Mouse (Mus musculus): ENCODE data around the gene Gm3020. TPM values are rescaled to one million over a fixed set of nuclear protein-coding genes. Genes with fewer than 3 reads are reported as not detected.
"Not testable (repeated sequence)": the region's sequence is repeated elsewhere in the genome, so short reads cannot be mapped to it uniquely, and the experiment has no call there.

The Gm3020 gene
- polyA plus RNA-seq (2015; fragmentation: Nextera tagmentation; extraction: Ambion mirVana): 17.7 and 23.2 TPM in 2 replicates

GRCm38 (mm10) chr14:3651730-3652129, at the start of gene Gm3020:
Gene Gm3020, plus strand, starts transcription at chr14:3652030.
- not testable (repeated sequence) for ATAC-seq (ENCODE audit: low FRiP score); H3K36me3 ChIP-seq; H3K4me3 ChIP-seq (replicated peaks); H3K9me3 ChIP-seq (replicated peaks); H3K27me3 ChIP-seq (replicated peaks); H3K4me2 ChIP-seq; H3K9ac ChIP-seq (replicated peaks); H3K27ac ChIP-seq (replicated peaks); H3K4me1 ChIP-seq
- WGBS: no CpG with 5 or more reads among the region's 32 CpGs

GRCm38 (mm10) chr14:3634212-3634611, 17.6 kb upstream of the Gm3020 start, which contains the start of gene Gm3012:
Gene Gm3012, plus strand, starts transcription at chr14:3634512.
- not testable (repeated sequence) for H3K4me2 ChIP-seq; ATAC-seq (ENCODE audit: low FRiP score); H3K27ac ChIP-seq (replicated peaks); H3K9me3 ChIP-seq (replicated peaks); H3K4me1 ChIP-seq; H3K4me3 ChIP-seq (replicated peaks); H3K27me3 ChIP-seq (replicated peaks); H3K36me3 ChIP-seq; H3K9ac ChIP-seq (replicated peaks)
- no CpG with 5 or more reads among the region's 2 CpGs for WGBS

GRCm38 (mm10) chr14:3688483-3688882, 36.7 kb downstream of the Gm3020 start, which contains the start of gene Gm3043:
Gene Gm3043, plus strand, starts transcription at chr14:3688783.
- H3K9ac ChIP-seq (replicated peaks); H3K4me2 ChIP-seq; H3K27ac ChIP-seq (replicated peaks); H3K27me3 ChIP-seq (replicated peaks); H3K36me3 ChIP-seq; H3K9me3 ChIP-seq (replicated peaks); H3K4me1 ChIP-seq; ATAC-seq (ENCODE audit: low FRiP score); H3K4me3 ChIP-seq (replicated peaks): not testable (repeated sequence)
- no CpG with 5 or more reads among the region's 3 CpGs for WGBS

Other genes with a start within 250 kb of the Gm3020 start
- 17.7 and 23.2 TPM in 2 replicates for gene Gm10409, start 239.4 kb upstream of the Gm3020 start, polyA plus RNA-seq (2015; fragmentation: Nextera tagmentation; extraction: Ambion mirVana)
- gene Gm3005, start 223.9 kb upstream of the Gm3020 start, polyA plus RNA-seq (2015; fragmentation: Nextera tagmentation; extraction: Ambion mirVana): 7.0 and 10.8 TPM in 2 replicates
- not detected in 2 replicates for gene Gm10408, start 202.7 kb upstream of the Gm3020 start, polyA plus RNA-seq (2015; fragmentation: Nextera tagmentation; extraction: Ambion mirVana)
- not detected in 2 replicates for gene Gm3012, start 17.5 kb upstream of the Gm3020 start, polyA plus RNA-seq (2015; fragmentation: Nextera tagmentation; extraction: Ambion mirVana)
- gene Gm3043, start 36.8 kb downstream of the Gm3020 start, polyA plus RNA-seq (2015; fragmentation: Nextera tagmentation; extraction: Ambion mirVana): not detected in 2 replicates
- 4.2 and 4.9 TPM in 2 replicates for gene Gm3002, start 158.0 kb downstream of the Gm3020 start, polyA plus RNA-seq (2015; fragmentation: Nextera tagmentation; extraction: Ambion mirVana)
- gene Gm3033, start 194.2 kb downstream of the Gm3020 start, polyA plus RNA-seq (2015; fragmentation: Nextera tagmentation; extraction: Ambion mirVana): not detected in 2 replicates
- gene Gm2916, start 232.1 kb downstream of the Gm3020 start, polyA plus RNA-seq (2015; fragmentation: Nextera tagmentation; extraction: Ambion mirVana): not detected in 2 replicates